Mouse (Mus musculus): ENCODE data around the gene Strap.

The Strap gene

GRCm38 (mm10) chr6:137774166-137774565 lies 39.3 kb downstream of the Strap start:
- DNase-seq (ENCODE audit: low spot score in 2 of 2) = no peak

- DNase-seq (ENCODE audit: low spot score in 2 of 2) = no peak
Observed at GRCm38 (mm10) chr6:137775159-137775558, 40.3 kb downstream of the Strap start.

- DNase-seq (ENCODE audit: low spot score in 2 of 2) = no peak
Observed at GRCm38 (mm10) chr6:137776981-137777380, 42.1 kb downstream of the Strap start.

- DNase-seq (ENCODE audit: low spot score in 2 of 2) = no peak
Observed at GRCm38 (mm10) chr6:137783899-137784637, 49.2 kb downstream of the Strap start.

- DNase-seq (ENCODE audit: low spot score in 2 of 2) = no peak
Observed at GRCm38 (mm10) chr6:137788976-137789590, 54.2 kb downstream of the Strap start.

GRCm38 (mm10) chr6:137789658-137790057 lies 54.8 kb downstream of the Strap start:
- DNase-seq (ENCODE audit: low spot score in 2 of 2) = no peak

GRCm38 (mm10) chr6:137795494-137795893 lies 60.6 kb downstream of the Strap start:
- no peak for DNase-seq (ENCODE audit: low spot score in 2 of 2)

GRCm38 (mm10) chr6:137796596-137797567 lies 62.0 kb downstream of the Strap start:
- DNase-seq (ENCODE audit: low spot score in 2 of 2) = no peak

GRCm38 (mm10) chr6:137799253-137799652 lies 64.4 kb downstream of the Strap start:
- DNase-seq (ENCODE audit: low spot score in 2 of 2) = no peak

All from spleen, postnatal 10 days (tissue).